Mouse (Mus musculus) olfactory bulb, adult 2 months (tissue): ENCODE data around the gene Kif3c. TPM values are rescaled to one million over a fixed set of nuclear protein-coding genes. Genes with fewer than 3 reads are reported as not detected.

Source experiments
- H3K27ac ChIP-seq: fragments of 200-500 bp; 2 replicates; pipeline ENCODE4 v1.5.1; 2012; ENCODE audit warnings: low read depth, low read length; ENCODE audit not compliant: insufficient read depth
- H3K4me1 ChIP-seq: fragments of 200-500 bp; 2 replicates; pipeline ENCODE4 v1.6.1; 2012; ENCODE audit warnings: low read length; ENCODE audit not compliant: control insufficient read depth, insufficient read depth
- H3K4me3 ChIP-seq: fragments of 200-500 bp; 2 replicates; pipeline ENCODE4 v1.5.1; 2012; ENCODE audit warnings: mild to moderate bottlenecking, low read depth, low read length, moderate library complexity; ENCODE audit not compliant: insufficient read depth
- CTCF ChIP-seq: fragments of 200-500 bp; IDR thresholded peaks from 2 replicates; pipeline ENCODE4 v1.5.1; 2012; ENCODE audit warnings: low read depth, mild to moderate bottlenecking, low read length, moderate library complexity; ENCODE audit not compliant: insufficient read depth
- POLR2A ChIP-seq: fragments of 200-500 bp; IDR thresholded peaks from 2 replicates; pipeline ENCODE4 v1.6.1; 2012; ENCODE audit warnings: mild to moderate bottlenecking, low read depth, low read length, moderate library complexity; ENCODE audit not compliant: insufficient read depth
- WGBS: fragments of 180-500 bp; shearing (Covaris S2); methylation state at CpG from one replicate; pipeline ENCODE4 v1.1.7; 2018; 5-methylcytosine and 5-hydroxymethylcytosine counted together
- polyA plus RNA-seq: library from polyadenylated mRNA; stranded (reverse); fragments of >200 nt; gene quantifications from 2 replicates; pipeline ENCODE4 v1.2.4, GENCODE M21; 2012; ENCODE audit warnings: low replicate concordance; ENCODE audit not compliant: missing spikeins, insufficient read depth, insufficient read length

The Kif3c gene
- polyA plus RNA-seq, 1 experiment, result 67.4 TPM

DNA sequence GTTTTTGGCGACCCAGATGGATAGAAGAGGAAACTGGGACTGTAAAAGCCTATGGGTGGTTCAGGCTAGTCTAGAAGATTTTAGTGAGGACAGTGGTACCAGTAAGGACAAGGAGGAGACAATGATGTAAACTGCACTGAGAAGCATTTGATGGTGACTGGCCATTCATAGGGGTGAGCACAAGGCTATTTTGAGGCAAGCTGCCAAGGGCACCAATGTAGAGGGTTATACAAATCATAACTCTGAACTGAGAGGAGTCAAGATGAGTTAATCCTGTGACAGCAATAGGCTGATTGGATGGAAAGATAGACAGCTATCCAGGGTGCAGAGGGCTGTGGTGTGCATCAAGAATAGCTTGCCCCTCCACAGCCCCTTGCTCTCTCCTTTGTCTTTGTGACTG is 19.9 kb downstream of the Kif3c start:
- Histone ChIP-seq H3K27ac (peak overlapping the region; percentile 28; the same call in 1 of the 2 replicates), H3K4me1 (peaks cover 22% of the 10 kb centered on the region), H3K4me3 (no peak overlapping the region)
- TF ChIP-seq CTCF (no peak), POLR2A (no peak)
- WGBS, result 75% methylated on average over 1 of the region's 1 CpGs

DNA sequence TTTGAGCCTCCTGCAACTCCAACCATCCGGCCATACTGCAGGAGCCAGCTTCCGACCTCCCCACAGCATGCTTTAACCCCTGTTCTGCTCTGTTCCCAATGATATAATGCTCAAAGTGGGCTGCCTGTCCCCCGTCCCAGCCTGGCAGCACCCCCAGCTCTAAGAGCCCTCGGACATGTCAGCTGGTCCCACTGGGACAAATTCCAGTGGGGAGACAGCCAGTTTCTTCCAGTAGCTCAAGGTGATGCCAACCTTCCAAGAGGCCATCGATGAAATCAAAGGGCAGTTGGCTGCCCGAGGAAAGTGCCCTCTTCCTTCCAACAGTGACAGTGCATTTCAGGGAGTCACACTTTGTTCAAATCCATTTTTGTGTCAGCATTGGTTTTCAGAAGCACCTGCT is 20.3 kb downstream of the Kif3c start:
- Histone ChIP-seq H3K4me3 (no peak overlapping the region), H3K4me1 (peaks cover 23% of the 10 kb centered on the region), H3K27ac (peak overlapping the region; percentile 28)
- WGBS, result 38% methylated on average over 6 of the region's 6 CpGs
- TF ChIP-seq CTCF (no peak), POLR2A (no peak)

DNA sequence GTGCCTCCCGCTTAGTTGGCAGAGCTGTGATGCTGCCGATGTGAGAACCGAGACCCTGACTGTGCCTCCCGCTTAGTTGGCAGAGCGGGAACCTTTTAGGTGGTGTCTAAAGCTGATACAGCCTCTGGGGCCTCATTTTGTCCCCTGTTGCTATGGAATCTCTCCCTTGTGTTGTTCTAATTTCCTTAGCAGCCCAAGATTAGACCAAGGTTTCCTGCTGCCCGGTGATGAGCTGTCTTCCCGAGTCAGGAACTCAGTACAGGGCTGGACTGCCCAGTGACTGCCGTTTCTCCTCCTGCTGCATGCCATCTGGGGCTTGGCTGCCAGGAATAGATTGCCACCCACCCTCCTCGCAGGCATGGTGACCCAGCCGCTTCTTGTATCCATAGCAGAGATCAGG is 21.0 kb downstream of the Kif3c start:
- Histone ChIP-seq H3K4me1 (peaks cover 26% of the 10 kb centered on the region), H3K27ac (0 out of 2 replicates have a peak overlapping the region, but pooled peaks have one; percentile 11), H3K4me3 (no peak overlapping the region)
- WGBS, result 7% methylated on average over 10 of the region's 10 CpGs
- TF ChIP-seq POLR2A (no peak), CTCF (no peak)

DNA sequence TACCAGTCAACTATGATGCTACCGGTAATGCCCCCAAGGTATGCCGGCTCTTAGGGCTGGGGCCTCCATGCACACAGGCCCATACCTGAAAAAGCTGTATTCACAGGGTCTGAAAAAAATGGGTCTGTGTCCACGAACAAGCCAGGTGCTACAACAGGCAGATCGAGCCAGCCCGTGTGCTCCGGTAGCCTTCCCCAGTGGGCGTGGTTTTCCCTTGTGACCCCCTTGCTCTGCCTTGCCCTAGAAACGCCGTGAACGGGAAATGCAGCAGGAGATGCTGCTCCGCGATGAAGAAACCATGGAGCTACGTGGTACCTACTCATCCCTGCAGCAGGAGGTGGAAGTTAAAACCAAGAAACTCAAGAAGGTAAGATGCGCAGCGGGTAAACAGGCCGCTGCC is 23.0 kb downstream of the Kif3c start:
- 90% methylated on average over 16 of the region's 16 CpGs for WGBS
- Histone ChIP-seq H3K4me3 (no peak overlapping the region), H3K4me1 (peaks cover 28% of the 10 kb centered on the region), H3K27ac (no peak overlapping the region)
- TF ChIP-seq POLR2A (no peak), CTCF (no peak)

DNA sequence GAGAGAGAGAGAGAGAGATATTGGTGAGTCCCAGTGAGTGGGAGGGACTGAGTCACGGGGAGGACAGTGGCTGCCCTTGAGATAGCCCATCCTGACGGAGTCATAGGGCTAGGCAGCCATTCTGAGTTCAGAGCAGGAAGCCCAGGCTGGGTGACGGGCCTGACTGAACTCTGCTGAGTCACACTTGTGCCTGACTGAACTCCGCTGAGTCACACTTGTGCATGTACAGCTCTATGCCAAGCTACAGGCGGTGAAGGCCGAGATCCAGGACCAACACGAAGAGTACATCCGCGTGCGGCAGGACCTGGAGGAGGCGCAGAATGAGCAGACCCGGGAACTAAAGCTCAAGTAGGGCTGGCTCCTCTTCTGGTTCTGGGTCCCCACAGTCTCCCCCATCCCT is 24.5 kb downstream of the Kif3c start:
- WGBS, result 70% methylated on average over 12 of the region's 12 CpGs
- H3K4me3 ChIP-seq, result no peak overlapping the region
- H3K27ac ChIP-seq, result no peak overlapping the region
- TF ChIP-seq CTCF (no peak), POLR2A (no peak)
- H3K4me1 ChIP-seq, result peaks cover 29% of the 10 kb centered on the region

- no peak overlapping the region for H3K4me3 ChIP-seq
- TF ChIP-seq CTCF (no peak), POLR2A (no peak)
- H3K4me1 ChIP-seq, result peaks cover 26% of the 10 kb centered on the region
- 80% methylated on average over 2 of the region's 2 CpGs for WGBS
- no peak overlapping the region for H3K27ac ChIP-seq
Observed at GRCm38 (mm10) chr12:3390071-3390470, 25.1 kb downstream of the Kif3c start.

- H3K4me1 ChIP-seq, result peaks cover 20% of the 10 kb centered on the region
- WGBS, result 24% methylated on average over 12 of the region's 12 CpGs
- H3K4me3 ChIP-seq, result no peak overlapping the region
- TF ChIP-seq CTCF (peak; percentile 84), POLR2A (no peak)
- no peak overlapping the region for H3K27ac ChIP-seq
Observed at GRCm38 (mm10) chr12:3390577-3391262, 25.8 kb downstream of the Kif3c start.

GRCm38 (mm10) chr12:3391276-3391675 is 26.3 kb downstream of the Kif3c start:
- 50% methylated on average over 1 of the region's 1 CpGs for WGBS

GRCm38 (mm10) chr12:3393140-3393539 is 28.2 kb downstream of the Kif3c start:
- Histone ChIP-seq H3K27ac (no peak overlapping the region), H3K4me1 (peaks cover 16% of the 10 kb centered on the region), H3K4me3 (no peak overlapping the region)
- TF ChIP-seq POLR2A, result no peak
- no peak for TF ChIP-seq CTCF
- WGBS, result 57% methylated on average over 4 of the region's 4 CpGs

More at GRCm38 (mm10) chr12:3391276-3391675, 26.3 kb downstream of the Kif3c start:
- H3K4me3 ChIP-seq, result no peak overlapping the region
- peaks cover 14% of the 10 kb centered on the region for H3K4me1 ChIP-seq
- H3K27ac ChIP-seq, result no peak overlapping the region
- TF ChIP-seq CTCF, result no peak
